In the genomic region with DNA sequence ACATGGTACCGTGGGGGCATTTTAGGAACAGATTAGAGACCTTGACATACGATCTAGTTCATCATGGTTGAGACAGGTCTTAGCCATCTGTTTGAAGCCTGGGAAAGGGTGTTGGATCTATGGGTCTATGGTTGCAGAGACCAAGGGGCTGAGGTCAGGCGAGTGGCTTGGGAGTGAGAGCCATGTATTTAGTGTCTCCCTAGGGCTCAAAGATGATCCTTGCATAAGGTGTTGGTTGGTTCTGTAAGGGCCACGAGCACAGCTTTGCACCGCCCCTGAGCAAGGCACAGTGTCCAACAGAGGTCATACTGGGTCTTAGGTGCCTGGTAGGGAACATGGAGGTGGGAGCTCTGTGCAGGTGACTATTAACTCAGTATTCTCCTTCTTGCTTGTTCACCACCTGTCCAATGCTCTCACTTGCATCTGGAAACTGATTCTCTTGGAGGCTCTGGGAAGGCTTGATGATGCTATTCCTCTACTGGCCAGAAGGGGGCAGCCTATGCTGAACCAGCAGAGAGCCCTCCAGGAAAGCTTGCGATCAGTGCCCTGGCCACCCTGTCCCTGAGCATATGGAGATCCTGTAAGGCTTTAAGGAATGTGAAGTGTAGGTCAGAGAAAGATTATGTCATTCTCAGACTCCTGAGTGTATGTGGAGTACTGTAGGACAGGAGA, we compare ENCODE assay signal across 8 mouse cellular contexts. TPM values are rescaled to one million over a fixed set of nuclear protein-coding genes. Genes with fewer than 3 reads are reported as not detected.
DNase-seq lines count a peak whose midpoint lies in the region; ATAC-seq lines count a peak whose summit lies in the region.

No protein-coding gene starts in this region.

- 55% methylated on average over 6 of the region's 6 CpGs for WGBS in hindbrain, embryonic 15.5 days

- DNase-seq in spleen, adult 12 weeks (ENCODE audit: low spot score) = peak; percentile 14
- no peak for DNase-seq in spleen, postnatal 36 days (ENCODE audit: low spot score in 2 of 2)
- peak; percentile 80 to 83 for DNase-seq in cerebellum, postnatal 14 days
- peak; percentile 40 to 58 for DNase-seq in frontal cortex, postnatal 36 days (ENCODE audit: low spot score in 2 of 2)
- peak; percentile 52 to 66 for DNase-seq in layer of hippocampus, postnatal 25 days (ENCODE audit: extremely low spot score in 1 of 2, low spot score in 1 of 2)
- peak; percentile 80 for DNase-seq in lung, postnatal 36 days
- DNase-seq in right cerebral cortex, postnatal 36 days (ENCODE audit: low spot score in 2 of 2) = peak; percentile 20 to 22

- 0 out of 2 replicates have a peak, but pooled peaks have one; percentile 5 for ATAC-seq in hindbrain, embryonic 15.5 days (ENCODE audit: low FRiP score, low read depth)

- H3K9ac ChIP-seq in hindbrain, embryonic 15.5 days = peak overlapping the region; percentile 49; the same call in 1 of the 2 replicates

- peak overlapping the region; percentile 95 for H3K4me2 ChIP-seq in hindbrain, embryonic 15.5 days

- H3K4me1 ChIP-seq in hindbrain, embryonic 15.5 days (replicated peaks) = peaks cover 17% of the 10 kb centered on the region

- H3K27me3 ChIP-seq in hindbrain, embryonic 15.5 days = 0 out of 2 replicates have a peak, but pooled peaks cover 3% of the 10 kb centered on the region

- H3K36me3 ChIP-seq in hindbrain, embryonic 15.5 days = no peaks in the 10 kb centered on the region

- no peaks in the 10 kb centered on the region for H3K9me3 ChIP-seq in hindbrain, embryonic 15.5 days

- H3K4me3 ChIP-seq in hindbrain, embryonic 15.5 days = peak overlapping the region; percentile 50; the same call in 1 of the 2 replicates

- peak overlapping the region; percentile 62 for H3K27ac ChIP-seq in hindbrain, embryonic 15.5 days (replicated peaks)

RNA-seq across cellular contexts. Expression of a gene that starts 1.0 kb away (rescaled TPM):
- polyA plus RNA-seq in hindbrain, embryonic 15.5 days (2015; fragmentation: Nextera tagmentation; extraction: Ambion mirVana) = 21.0 and 24.5 TPM in 2 replicates
- 10 to 100 TPM; 15.8 to 17.5 TPM for total RNA-seq in layer of hippocampus, postnatal 25 days (2021)

RNA-seq across cellular contexts. Expression of a gene that starts 59.7 kb away (rescaled TPM):
- 23.0 and 25.8 TPM in 2 replicates for polyA plus RNA-seq in hindbrain, embryonic 15.5 days (2015; fragmentation: Nextera tagmentation; extraction: Ambion mirVana)
- total RNA-seq in layer of hippocampus, postnatal 25 days (2021) = 10 to 100 TPM; 39.9 to 41.8 TPM

Comparison
In these comparisons a context has a peak if more than half of its experiments do, and no peak if none do; other contexts are left out.
1. DNase-seq: peak in spleen, adult 12 weeks (single experiment), cerebellum, postnatal 14 days (2 of 2), frontal cortex, postnatal 36 days (2 of 2), layer of hippocampus, postnatal 25 days (2 of 2), lung, postnatal 36 days (single experiment) and right cerebral cortex, postnatal 36 days (2 of 2); none in spleen, postnatal 36 days (0 of 2).